Mouse (Mus musculus) yolk sac, embryonic 10.5 days (tissue): Measurements from ENCODE around the gene Clybl.

Source experiments
- DNase-seq: peaks from one replicate; pipeline ENCODE4 v3.0.0-alpha.2; 2017; ENCODE audit warnings: low spot score

The Clybl gene

DNA sequence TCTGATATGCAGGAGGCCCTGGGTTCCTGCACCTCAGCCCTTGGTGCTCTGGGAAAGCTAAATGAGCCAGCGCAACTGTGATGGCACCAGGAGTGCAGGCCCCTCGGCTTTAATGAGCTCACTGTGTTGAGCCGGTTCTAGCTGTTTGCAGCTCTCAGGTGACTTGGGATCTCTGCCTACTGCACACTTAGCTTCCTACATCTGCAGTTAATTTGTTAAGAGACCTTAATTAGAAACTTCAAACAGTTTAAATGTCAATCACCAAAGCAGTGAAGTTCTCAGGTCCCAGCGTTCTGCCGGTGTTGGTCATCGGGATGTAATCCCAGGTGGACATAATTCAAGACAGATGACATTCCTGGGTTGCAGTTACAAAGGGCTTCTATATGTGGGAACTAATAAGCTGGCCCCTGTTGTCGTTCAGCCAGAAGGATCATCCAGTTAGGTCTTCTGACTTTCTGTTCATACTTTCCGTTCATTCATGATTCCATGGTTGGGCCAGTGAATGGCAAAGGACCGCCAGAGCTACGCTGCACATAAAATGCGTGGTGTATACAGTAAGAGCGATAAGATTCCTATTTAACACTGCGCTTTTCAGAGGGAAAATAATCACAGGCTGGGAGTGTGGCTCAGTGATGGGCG lies 18.9 kb downstream of the Clybl start:
- DNase-seq = no peak

DNA sequence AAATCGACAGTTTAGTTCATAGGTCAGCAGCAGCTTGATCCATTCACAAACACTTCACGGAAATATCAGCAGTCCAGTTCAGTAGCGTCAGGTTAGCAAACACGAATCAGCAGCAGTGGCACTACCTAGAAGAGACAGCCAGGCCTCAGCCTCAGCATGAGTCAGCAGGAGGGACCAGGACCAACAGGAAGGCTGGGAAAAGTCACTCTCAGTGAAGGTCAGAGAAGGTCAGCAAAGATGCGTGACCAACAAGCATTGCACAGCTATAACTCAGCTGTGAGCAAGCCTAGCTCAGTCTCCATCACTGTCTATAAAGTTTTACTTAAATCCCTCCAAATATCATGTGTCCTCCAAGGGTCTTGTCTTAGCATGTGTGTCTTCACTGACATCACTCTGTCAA lies 27.7 kb downstream of the Clybl start:
- no peak for DNase-seq

- DNase-seq = no peak
These were observed 32.1 kb downstream of the Clybl start for GRCm38 (mm10) chr14:122213590-122213989.

GRCm38 (mm10) chr14:122214126-122214525 lies 32.6 kb downstream of the Clybl start:
- no peak for DNase-seq

GRCm38 (mm10) chr14:122217221-122217620 lies 35.7 kb downstream of the Clybl start:
- DNase-seq = peak; percentile 33

- DNase-seq = no peak
These were observed 41.5 kb downstream of the Clybl start for GRCm38 (mm10) chr14:122222934-122223374.

- peak; percentile 75 for DNase-seq
These were observed 42.1 kb downstream of the Clybl start for GRCm38 (mm10) chr14:122223461-122224102.

DNA sequence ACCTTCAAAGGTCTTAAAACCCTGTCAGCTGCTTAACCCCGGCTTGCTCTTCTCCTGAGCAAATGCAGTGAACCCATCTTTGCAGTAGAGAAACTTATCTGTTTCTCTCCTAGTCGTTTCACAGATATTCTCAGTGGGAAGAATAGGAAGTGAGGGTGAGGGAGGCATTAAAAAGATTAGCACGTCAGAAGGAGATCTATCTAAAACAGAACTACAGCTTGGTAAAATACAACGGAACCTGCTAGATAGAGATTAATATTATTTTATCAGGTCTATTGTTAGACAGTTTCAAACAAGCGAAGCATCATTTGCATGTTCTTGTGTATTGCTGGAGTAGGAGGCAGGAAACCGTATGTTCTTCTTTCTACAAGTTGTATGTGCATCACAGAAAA lies 42.6 kb downstream of the Clybl start:
- no peak for DNase-seq

DNA sequence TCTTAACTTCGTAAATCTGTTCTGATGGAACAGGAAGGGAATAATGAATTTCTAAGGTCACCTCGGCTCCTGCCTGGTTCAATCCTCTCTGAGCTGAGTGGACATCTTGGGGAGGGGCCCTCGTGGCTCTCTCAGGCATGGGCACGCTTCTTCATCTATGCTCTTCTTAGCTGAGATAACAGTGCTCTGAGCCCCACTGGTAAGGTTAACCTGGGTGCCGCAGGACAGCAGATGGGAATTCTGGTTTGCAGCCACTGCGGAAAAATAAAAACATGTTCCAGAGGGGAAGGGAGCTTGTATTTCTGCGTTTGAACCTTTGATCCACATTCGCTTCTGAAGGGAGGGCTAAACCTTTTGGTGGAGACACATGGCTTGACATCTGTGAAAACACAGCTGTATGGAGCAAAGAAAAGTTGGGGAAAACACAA lies 43.0 kb downstream of the Clybl start:
- no peak for DNase-seq

DNA sequence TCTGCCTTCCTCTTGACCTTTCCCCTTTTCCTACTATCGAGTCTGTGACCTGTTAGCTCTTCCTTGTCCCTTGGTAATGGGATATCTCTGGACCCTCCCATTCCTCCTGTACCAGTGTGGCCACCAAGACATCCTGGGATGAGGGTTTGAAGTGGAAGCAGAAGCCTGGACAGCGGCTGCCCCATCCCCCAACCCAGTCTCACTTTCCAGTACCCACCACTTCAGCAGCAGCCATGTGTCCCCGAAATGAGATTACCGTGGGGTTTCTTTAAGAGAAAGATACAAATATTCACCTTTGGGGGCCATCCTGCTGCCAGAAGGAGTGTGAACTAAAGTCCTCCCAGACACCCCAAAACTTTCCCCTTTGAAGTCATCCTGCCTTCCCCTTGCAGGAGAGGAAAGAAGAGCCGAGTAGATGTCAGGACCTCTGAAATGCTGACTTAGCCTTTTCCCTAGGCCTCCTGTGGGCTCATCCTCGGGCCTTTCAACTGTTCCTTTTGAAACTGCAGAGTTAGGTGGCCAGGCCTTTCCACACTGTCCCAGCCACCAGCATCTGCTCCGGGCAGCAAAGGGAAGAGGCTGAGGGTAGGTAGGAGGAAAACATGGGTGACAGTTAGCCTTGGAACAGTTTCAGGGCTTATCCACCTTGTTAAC lies 44.1 kb downstream of the Clybl start:
- no peak for DNase-seq

GRCm38 (mm10) chr14:122226133-122226515 lies 44.6 kb downstream of the Clybl start:
- no peak for DNase-seq

DNA sequence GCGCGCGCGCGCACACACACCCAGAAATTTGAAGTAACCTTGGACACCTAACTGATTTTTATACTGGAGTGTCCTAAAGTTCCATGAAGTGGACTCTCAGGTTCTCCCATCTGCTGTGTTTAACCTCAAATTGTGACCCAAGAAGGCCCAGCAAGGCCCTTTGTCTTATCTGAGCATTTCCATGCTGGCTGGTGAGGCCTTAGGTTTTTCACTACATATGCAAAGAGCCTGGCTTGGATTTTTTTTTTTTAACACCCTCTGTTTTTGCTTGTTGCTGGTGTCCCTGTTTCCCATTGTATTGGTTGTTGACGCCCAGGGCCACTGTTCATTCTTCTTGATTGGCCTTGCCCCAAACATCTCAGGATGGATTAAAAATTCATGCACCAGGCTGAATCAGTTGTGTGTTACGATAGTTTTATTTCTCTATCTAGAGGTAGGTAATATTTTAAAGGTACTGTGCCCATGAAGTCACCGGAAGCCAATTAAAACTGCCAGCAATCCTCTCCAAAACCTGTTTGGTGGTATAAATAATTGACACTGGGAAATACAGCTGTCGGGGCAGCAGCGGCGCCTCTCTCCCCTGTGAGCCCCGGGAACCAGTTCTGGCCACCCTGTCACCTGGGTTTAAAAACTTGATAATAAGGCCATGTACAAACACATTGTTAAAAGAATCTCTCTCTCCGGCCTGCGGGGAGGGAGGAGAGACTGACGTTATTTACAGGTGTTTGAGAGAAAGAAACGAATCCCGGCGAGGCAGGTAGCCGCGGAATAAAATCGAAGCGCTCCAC lies 45.4 kb downstream of the Clybl start:
- DNase-seq = no peak

- DNase-seq = no peak
These were observed 46.0 kb downstream of the Clybl start for GRCm38 (mm10) chr14:122227454-122227951.

DNA sequence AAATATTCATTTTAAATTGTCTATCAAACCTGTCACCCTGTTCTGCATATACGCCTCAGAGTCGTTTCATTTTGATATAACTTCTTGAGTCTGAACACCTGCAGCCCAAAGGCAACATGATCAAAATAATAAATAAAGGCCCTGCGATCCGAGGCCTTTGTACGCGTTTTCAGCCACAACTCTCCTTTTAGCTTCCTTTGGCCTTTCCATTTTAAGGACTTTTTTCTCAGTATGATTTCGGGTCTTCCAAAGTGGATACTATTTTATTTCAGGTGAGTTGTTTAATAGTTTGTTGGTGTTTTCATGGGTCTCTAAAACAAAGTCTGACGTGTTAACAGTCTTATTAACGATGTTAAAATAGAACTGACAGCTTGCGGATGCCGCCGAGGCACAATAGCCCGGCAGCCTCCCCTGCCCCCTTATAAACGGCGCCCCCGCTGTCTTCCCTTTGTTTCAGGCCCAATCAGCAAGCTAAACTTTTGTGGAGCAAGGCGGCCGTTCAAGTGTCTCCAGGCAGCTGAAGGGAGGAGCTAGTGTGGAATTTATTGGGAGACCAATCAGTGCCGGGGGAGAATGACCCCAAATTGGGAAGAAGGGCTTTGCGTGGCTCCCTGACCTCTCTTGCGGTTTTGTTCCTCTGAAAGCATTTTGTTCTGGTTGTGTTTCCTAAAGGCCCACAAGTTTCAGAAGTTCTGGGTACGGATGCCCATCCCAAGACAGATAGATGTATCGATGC lies 47.5 kb downstream of the Clybl start:
- no peak for DNase-seq

DNA sequence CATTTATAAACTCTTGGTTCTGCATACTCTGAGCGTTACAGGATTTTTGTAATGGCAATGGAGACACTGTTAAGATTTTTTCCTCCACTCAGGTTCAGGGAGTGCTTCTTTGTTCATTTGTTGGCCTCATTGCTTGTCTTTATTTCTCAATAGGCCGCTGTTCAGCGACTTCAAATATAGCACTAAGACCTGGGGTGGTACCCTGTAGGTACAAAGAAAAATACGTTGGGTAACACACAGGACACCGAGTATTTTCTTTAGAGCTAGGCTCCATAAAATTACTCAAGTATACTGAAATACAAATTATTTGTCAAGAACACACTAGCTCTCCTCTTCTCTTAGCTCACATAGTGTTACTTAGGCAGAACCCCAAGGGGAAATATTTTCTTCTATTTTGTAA lies 48.5 kb downstream of the Clybl start:
- no peak for DNase-seq

DNA sequence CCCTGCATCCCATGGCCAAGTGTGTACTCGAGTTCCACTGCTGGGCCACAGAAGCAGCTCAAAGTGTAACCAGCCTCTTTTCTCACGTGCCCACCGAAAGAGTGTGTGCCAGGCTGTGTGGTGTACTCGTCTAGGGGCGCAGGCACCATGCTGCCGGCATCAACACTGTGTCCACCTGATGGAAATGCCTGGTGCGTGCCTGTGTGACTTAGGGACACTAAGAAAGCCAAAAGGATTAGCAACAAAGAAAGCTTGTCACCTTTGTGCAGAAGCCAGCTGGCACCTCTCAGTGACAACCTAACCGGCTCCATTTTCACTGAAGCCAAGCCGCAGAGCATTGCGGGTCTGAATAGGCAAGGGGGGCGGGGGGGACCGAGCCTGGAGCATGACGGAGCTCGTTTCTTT lies 49.1 kb downstream of the Clybl start:
- no peak for DNase-seq

DNA sequence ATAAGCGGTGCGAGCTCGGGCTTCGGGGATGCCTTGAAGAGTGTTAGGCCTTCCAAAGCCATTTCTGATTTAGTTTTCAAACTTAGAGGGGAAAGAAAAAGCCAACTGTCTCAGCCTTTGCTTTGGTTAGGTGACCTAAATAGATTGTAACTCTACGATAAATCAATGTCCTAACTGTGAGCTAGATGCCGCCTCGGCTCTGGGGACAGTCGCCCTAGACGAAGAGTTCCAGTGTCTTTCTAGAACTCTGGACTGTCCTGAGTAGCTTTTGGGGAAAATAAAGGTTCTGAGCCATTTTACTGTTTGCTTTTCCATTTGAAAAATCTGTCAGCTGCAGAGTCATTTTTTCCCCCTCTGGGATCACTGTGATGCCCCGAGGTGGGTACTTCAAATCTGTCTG lies 49.6 kb downstream of the Clybl start:
- DNase-seq = no peak

DNA sequence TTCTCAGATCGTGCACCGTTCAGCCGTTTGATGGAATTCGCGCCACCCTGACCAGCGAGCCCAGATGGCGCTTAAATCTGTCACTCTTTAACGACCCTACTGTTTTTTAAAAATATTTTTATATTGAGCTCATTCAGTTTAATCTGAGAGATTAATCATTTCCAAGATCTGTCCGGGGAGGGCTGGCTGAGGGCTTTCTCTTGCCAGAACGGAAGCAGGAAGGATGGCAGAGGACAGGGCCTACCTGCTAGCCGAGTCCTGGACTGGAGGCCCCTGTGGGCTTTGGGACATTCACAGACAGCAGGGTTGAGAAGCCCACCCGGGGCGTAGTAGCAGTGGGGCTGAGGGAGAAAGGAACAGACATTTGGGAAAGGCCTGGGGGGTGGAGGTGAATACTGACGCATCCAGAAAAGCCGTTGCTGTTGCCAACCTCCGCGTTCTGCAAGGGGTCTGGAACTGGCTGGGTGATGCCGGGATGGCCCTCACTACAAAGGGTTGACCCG lies 51.8 kb downstream of the Clybl start:
- DNase-seq = no peak

DNA sequence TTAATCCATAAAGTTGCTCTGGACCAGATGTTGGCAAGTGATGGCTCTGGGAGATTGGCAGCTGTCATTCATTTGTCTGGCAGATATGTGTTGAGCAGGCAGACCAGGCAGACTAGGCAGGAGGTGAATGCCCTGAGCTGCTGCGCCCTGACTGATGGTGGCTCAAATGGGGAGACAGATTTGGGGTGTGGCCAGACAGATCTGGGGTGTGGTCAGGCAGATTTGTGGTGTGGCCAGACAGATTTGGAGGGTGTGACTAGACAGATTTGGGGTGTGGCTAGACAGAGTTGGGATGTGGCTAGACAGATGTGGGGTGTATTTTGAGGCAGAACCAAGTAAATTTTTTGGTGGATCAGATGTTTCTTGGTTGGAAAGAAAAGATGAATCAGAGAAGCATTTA lies 62.4 kb downstream of the Clybl start:
- no peak for DNase-seq

- no peak for DNase-seq
These were observed 65.7 kb downstream of the Clybl start for GRCm38 (mm10) chr14:122246919-122247859.
